Mouse (Mus musculus): Measurements from ENCODE around the gene Trim6. TPM values are rescaled to one million over a fixed set of nuclear protein-coding genes. Genes with fewer than 3 reads are reported as not detected.
"Not testable (repeated sequence)": the region's sequence is repeated elsewhere in the genome, so short reads cannot be mapped to it uniquely, and the experiment has no call there.

The Trim6 gene
- under 1 TPM in 1 of 2 experiments, not detected in 1; 0.20 TPM for total RNA-seq (2021)
- long read RNA-seq, experiment 1: 0 reads
- long read RNA-seq, experiment 2: 0 reads

- intact Hi-C loops (cut with DNase I): no loop called here
- peak; percentile 66 to 81 for DNase-seq
Observed at GRCm38 (mm10) chr7:104218701-104219569, at the start of gene Trim6. Gene Trim6, plus strand, starts transcription at chr7:104218793.

- intact Hi-C loops (cut with DNase I): no loop called here
- DNase-seq: no peak
Observed at GRCm38 (mm10) chr7:104169634-104170204, 48.9 kb upstream of the Trim6 start.

GRCm38 (mm10) chr7:104175085-104175484, 43.5 kb upstream of the Trim6 start:
- intact Hi-C loops (cut with DNase I): no loop called here
- no peak for DNase-seq

- intact Hi-C loops (cut with DNase I): no loop called here
- DNase-seq: no peak
Observed at GRCm38 (mm10) chr7:104178422-104179054, 40.1 kb upstream of the Trim6 start.

GRCm38 (mm10) chr7:104179074-104179473, 39.5 kb upstream of the Trim6 start:
- intact Hi-C loops (cut with DNase I): no loop called here
- no peak for DNase-seq

- intact Hi-C loops (cut with DNase I): no loop called here
- no peak for DNase-seq
Observed at GRCm38 (mm10) chr7:104183292-104183691, 35.3 kb upstream of the Trim6 start, which contains the start of gene Olfr648. Gene Olfr648, minus strand, starts transcription at chr7:104183392.

GRCm38 (mm10) chr7:104191275-104191674, 27.3 kb upstream of the Trim6 start:
- intact Hi-C loops (cut with DNase I): no loop called here
- DNase-seq: no peak

GRCm38 (mm10) chr7:104195885-104196284, 22.7 kb upstream of the Trim6 start, which contains the start of gene Olfr649:
Gene Olfr649, minus strand, starts transcription at chr7:104195985.
- no peak for DNase-seq
- intact Hi-C loops (cut with DNase I): loop anchor here (5.0 kb wide), 1 partner anchor 36 kb away; no protein-coding TSS in a partner anchor

GRCm38 (mm10) chr7:104199822-104200221, 18.8 kb upstream of the Trim6 start:
- intact Hi-C loops (cut with DNase I): loop anchor here (5.0 kb wide), 1 partner anchor 32 kb away; no protein-coding TSS in a partner anchor
- DNase-seq: peak; percentile 20 to 53

- DNase-seq: no peak
- intact Hi-C loops (cut with DNase I): no loop called here
Observed at GRCm38 (mm10) chr7:104206197-104206596, 12.4 kb upstream of the Trim6 start.

- intact Hi-C loops (cut with DNase I): no loop called here
- DNase-seq: no peak
Observed at GRCm38 (mm10) chr7:104216011-104216535, 2.5 kb upstream of the Trim6 start.

GRCm38 (mm10) chr7:104217881-104218280, 712 bp upstream of the Trim6 start:
- intact Hi-C loops (cut with DNase I): no loop called here
- no peak for DNase-seq

GRCm38 (mm10) chr7:104231203-104231602, 12.6 kb downstream of the Trim6 start:
- no peak for DNase-seq
- intact Hi-C loops (cut with DNase I): loop anchor here (5.0 kb wide), 1 partner anchor 34 kb away; the partner anchor contains the start of gene Olfr649

GRCm38 (mm10) chr7:104240857-104241256, 22.3 kb downstream of the Trim6 start:
- no peak for DNase-seq
- intact Hi-C loops (cut with DNase I): no loop called here

- intact Hi-C loops (cut with DNase I): no loop called here
- no peak for DNase-seq
Observed at GRCm38 (mm10) chr7:104243616-104244015, 25.0 kb downstream of the Trim6 start.

- intact Hi-C loops (cut with DNase I): no loop called here
- DNase-seq: peak; percentile 9 to 36
Observed at GRCm38 (mm10) chr7:104244287-104245181, 25.9 kb downstream of the Trim6 start, which contains the start of gene Trim34a. Gene Trim34a, plus strand, starts transcription at chr7:104244457.

- DNase-seq; intact Hi-C loops (cut with DNase I): not testable (repeated sequence)
Observed at GRCm38 (mm10) chr7:104260380-104260779, 41.8 kb downstream of the Trim6 start.

- intact Hi-C loops (cut with DNase I); DNase-seq: not testable (repeated sequence)
Observed at GRCm38 (mm10) chr7:104265335-104265734, 46.7 kb downstream of the Trim6 start.

- DNase-seq; intact Hi-C loops (cut with DNase I): not testable (repeated sequence)
Observed at GRCm38 (mm10) chr7:104279361-104279760, 60.8 kb downstream of the Trim6 start.

Data from gastrocnemius, postnatal 36 days (tissue).